Mouse (Mus musculus) ovary, postnatal 10 days (tissue): ENCODE results near the gene Usp9x.

Experiments used
- DNase-seq: peaks from one replicate; pipeline ENCODE4 v3.0.0; 2022; ENCODE audit warnings: low spot score

The Usp9x gene

GRCm38 (mm10) chrX:13071241-13071775, at the start of gene Usp9x:
Usp9x (plus strand) TSS chrX:13071498.
- DNase-seq: no peak

DNA sequence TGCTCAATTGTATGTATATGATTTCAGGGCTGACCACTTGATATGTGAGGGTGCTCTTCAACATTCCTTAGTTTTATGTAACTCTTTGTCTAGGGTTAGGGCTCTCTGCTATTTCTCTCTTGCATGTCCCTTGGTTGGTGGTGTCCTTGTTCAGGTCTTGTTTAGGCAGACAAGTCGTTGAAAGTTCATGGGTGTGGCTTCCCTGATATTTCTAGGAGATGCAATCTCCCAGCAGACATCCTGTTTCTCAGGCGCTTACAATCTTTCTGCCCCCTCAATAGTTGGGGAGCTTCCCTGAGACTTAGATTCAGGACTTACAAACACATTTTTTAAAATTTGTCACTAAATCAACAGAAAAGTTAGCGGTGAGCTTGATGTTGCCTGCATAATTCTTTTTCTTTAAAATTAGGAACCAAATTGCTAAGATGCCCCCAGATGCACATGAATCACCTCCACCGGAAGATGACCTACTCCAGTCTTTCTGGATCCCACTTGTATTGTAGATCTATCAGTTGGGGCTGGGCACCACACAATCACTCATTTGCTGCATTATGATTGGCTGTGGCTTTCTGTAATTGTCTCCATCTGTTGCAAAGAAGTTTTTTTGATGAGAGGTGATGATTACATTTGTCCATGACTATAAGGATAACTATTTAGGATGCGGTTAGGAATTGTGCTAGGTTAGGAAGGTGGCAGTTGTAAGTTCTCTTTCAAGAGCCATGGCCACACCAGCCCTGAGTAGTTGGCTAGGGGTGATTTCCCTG, 48.6 kb upstream of the Usp9x start:
- DNase-seq: no peak

GRCm38 (mm10) chrX:13024539-13025202, 46.6 kb upstream of the Usp9x start:
- no peak for DNase-seq

DNA sequence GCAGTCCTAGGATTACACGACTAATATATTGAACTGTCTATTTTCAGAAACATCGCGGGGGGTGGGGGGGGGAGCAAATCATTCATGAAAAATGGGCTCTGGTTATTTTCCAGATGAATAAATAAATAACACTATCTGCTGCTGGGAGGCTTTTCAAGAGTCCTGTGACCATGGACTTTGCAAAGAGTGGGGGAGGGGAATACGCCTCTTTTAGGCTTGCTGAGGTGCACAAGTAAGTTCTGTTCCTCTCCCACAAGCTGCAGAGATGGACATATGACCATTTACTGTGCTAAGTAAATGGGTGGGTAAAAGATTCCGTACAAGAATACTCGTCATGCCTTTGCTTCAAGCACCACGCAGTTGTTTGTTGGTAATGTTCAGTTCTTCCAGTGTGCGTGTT, 46.0 kb upstream of the Usp9x start:
- no peak for DNase-seq

DNA sequence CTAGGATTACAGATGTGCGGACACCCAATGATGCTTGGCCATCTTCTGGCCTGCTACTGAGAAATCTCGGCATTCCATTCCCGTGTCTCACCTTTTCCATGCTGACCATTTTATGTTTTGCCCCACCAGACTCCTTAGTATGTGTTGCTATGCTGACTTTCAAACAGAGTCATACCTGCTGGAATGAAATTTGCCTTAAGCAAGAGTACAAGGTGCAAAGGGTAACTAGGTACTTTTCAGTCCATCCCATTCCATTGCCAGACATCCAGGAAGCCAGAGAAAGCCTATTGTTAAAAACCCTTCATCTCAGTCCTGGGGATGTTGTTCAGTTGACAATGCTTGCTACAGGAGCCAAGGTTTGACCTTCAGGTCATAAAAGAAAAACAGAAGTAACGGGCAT, 43.1 kb upstream of the Usp9x start:
- no peak for DNase-seq

DNA sequence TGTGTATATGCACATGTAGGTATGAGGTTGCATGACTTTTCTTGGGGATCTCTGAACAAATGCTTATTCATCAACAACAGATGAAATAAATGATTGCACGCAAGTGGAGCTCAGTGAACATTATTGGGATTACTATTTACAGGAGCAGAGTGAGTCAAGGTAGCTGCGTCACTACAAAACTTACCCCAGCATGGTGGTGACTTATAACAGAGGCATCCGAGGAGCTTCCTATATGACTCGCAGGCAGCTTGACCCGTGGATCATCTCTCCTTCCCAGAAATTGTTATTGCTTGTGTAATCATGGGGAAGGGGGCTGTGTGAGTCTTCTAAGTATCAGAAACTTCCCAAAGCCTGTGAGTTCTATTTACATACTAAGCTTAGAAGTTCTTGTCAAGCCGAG, 41.3 kb upstream of the Usp9x start:
- DNase-seq: no peak

DNA sequence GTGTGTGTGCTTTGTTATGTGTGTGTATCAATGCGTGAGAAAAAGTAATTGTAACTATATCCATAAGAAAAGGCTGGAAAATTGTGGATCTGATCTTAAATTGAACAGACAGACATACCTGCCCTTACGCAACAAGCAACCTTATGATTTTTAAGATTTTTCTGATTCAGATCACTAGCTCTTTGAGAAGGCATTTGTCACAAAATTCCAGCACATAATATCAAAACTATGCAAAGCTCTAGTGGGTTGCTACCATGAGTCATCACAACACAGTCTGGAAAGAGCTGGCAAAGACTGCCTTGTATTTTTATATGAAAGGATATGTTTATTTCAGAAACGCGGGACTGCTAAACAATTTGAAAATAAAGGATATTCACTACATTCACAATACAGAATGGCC, 34.2 kb upstream of the Usp9x start:
- no peak for DNase-seq

DNA sequence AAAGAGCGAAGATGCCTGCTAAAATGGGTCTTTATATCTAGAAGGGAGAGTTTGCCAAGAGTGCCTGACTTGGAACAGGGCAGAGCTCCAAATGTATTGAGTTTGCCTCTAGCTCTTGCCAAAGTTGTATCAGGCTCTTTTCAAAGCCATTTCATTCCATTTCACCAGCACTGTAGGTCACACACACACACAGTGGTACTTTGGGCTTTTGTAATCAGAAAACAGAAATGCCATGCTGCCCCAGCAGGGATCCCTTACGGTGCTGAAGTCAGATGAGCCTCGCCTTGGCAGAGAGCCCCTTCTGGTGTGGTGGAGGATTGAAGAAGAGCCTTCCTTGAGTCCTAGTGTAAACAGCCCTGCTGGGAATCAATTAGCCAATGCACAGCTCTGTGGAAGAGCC, 32.1 kb upstream of the Usp9x start:
- DNase-seq: no peak

GRCm38 (mm10) chrX:13040391-13040790, 30.9 kb upstream of the Usp9x start:
- no peak for DNase-seq

GRCm38 (mm10) chrX:13041630-13042129, 29.6 kb upstream of the Usp9x start:
- peak; percentile 68 for DNase-seq

DNA sequence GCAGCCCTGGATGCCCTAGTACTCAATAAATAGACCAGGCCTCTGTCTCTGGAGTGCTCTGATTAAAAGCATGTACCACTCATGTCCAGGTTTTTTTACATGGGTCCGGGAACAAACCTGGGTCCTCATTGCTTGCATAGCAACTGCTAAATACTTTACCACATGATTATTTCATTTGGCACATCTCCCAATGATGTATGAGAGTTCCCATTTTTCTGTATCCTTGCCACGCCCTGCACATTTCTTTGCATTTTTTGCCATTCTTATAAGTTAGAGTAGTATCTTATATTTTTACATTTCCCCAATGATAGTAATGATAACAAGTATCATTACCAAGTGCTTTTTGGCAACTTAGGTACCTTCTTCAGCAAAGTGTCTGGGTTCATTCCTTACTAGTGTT, 27.5 kb upstream of the Usp9x start:
- DNase-seq: no peak

GRCm38 (mm10) chrX:13044666-13045065, 26.6 kb upstream of the Usp9x start:
- DNase-seq: no peak

DNA sequence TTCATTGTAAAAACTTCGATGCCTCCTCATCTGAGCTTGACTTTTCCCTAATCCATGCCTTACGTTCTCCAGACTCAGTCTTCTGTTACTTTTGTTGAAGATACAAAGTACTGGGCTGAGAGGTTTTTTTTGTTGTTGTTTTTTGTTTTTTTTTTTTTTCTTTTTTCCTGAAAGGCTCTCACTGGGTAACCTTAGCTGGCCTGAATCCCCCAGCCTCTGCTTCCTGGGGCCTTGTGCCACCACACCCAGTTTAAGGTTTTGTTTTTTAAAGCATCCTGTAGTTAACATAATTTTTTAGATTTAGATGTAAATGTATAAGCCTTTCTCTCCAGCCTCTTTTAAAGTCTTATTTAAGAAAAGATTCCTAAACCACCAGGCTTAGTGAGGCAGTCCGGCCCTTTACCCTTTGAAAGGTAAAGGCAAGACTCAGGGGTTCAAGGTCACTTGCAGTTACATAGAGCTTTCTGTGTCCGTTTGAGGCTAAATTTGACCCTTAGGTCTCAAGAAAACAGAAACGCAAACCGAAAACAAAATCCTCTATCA, 24.3 kb upstream of the Usp9x start:
- DNase-seq: no peak

DNA sequence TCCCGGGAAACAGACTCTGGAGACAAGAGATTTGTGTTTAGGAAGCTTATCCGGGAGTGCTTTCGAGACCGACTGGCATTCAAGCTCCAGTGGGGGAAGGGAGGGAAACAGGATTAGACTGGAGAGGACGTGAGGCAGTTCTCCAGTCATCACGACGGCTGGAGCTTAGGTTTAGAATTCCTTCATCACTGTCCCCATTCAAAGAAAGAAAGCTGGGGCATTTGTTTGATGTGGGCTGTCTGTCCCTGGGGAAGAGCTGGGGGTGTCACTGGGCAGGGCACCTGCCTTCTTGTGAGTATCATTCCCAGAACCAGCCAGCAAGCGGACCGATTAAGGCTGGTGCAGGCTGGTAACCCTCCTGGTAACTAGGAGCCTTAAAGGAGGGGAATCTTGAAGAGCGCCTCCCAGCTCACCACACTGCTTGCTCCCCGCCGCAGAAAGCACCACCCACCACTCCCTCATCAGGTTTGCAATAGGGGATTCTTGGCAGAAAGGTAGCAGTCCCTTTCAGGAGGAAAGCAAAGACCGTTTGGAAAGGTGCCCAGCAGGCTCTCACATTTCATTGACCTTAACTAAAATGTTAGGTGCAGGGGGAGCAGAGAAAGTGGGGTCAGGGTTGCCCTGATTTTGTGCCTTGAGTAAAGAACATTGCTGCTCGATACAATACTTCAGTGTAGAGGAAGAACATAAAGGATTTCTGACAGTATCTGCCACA, 23.5 kb upstream of the Usp9x start:
- no peak for DNase-seq

DNA sequence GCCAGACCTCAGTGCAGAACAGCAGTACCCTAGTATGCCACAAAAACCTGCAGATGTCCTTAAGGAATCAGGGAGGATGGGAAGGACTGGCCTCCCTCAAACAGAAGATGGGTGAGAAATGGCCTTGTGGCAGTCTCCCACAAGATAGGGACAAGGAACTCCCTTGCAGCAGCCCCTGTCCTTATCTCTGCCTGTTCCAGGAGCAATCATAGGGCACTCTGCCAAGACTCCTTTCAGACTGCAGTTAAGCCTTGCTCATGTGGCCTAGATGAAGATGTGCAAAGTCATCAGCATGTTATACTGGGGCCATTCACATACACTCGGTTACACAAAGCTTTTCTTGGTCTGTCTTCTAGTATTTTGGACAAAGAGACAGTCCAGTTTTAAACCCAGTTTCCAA, 16.7 kb upstream of the Usp9x start:
- DNase-seq: no peak

DNA sequence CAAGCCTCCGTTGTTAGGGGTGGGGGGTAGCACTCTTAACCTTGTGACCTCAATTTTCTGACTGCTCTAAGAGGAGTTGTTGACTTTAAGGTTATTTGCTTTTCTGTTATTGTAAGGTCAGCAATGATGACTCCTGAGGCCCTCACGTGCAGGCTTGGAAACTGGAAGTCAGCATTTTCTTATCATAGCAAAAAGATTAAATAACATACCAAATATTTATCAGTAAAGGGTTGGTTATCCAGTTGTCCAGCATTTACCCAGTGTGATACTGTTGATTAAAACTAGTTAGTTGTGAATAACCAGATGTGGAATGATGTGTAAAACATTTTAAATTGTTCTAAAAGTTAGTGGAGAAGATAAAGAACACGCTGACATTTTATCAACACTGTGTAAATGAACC, 9.3 kb upstream of the Usp9x start:
- no peak for DNase-seq

- DNase-seq: no peak
These were observed 6.9 kb upstream of the Usp9x start for GRCm38 (mm10) chrX:13064273-13064925.

DNA sequence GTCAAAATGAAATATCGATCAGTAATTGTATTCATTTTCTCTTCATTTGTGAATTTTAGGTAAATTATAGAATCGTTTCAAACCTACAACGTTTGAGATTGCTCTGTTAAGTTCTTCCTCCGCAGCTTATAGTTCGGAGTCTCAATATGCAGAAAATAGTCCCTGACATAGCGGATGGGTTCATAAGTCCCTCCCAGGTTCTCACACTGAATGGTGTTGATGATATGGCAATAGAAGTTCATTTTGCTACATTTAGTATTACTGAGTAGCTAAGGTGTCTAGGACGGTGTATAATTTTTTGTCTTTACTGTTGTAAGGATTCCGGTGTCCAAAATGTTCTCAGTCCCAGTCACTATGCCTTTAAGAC, 1.1 kb upstream of the Usp9x start:
- DNase-seq: no peak

DNA sequence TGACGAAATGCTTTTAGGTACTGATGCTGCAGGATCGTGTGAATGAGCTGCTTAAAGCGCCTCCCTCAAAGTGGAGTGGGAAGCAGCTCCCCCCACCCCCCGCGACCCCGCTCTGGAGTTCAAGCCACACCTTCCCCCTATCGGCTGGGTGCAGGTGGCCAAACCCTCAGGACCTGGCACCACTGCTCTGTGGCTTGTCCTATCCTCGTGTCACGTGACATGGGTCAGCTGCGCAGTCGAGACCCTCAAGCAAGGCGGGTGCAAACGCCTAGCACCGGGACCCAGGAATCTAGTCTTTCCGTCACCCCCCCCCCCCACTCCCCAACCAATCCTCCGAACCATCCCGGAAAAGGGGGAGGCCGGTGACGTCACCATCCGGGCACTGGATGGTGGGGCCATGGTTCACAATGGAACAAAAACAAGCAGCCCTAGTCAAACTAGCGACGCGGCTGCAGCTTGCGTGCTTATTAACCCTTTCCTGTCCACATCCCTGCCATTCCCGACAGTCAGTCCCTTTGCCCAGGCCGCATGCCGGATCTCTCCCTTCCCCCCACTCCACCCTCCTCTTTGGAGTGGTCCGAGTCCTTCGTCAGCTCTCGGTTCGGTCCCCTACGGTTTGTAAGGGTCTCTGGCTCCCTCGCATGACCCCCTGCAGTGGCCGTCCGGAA, 591 bp upstream of the Usp9x start:
- DNase-seq: peak; percentile 63

DNA sequence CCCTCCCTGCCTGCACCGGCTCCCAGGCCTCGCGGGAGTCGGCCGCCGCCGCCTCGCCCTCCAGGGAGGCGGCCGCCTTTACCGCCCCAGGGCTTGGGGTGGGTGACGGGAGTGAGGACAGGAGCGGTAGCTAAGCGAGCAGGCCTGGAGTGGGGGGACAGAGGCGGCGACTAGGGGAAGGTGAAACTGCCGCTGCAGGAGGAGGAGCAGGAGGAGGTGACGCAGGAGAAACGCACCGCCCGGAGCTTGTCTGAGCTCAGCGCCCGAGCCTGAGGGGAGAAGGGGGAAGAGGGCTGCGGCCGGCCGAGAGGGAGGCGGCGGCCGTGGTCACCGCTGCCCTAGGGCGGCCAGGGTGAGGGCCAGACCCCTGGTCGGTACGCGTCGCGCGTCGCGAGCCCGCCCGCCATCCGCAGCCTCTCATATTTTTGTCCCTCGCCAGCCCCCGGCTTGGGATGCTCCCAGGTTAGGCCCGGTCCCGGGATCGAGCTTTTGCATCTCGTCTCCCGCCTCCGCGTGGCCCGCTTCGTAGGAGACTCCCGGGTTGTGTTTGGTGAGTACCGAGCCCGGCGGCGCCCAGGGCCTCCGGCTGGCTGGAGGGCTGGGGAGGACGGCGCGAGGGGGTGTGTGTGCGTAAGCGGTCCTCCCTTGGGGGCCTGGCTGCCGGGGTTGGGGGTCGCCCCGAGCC, 620 bp downstream of the Usp9x start:
- DNase-seq: peak; percentile 21

DNA sequence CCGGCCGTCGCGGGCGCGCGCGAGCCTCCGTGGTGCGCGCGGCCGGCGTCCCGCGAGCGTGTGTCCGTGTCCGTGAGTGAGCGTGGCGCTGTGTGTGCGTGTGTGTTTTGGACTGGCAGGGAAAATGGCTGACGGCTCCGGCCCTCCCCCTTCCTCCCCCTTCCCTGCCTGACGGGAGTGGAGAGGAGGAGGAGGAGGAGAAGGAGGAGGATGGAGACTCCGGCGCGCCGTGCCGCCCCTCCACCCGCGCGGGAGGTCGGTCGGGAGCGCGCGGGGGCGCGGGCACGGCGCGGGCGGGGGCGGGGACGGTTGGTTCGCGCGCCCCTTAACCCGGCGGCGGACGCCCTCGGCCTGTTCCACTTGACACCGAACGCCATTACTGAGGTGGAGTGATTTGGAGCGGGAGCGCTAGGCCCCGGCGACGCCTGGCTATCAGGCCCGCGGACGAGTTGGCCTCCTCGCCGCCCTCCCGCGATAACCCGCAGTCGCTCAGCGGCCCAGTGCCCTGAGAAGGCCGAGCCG, 1.2 kb downstream of the Usp9x start:
- peak; percentile 38 for DNase-seq
